Mouse (Mus musculus): ENCODE data around the gene Pard3b. TPM values are rescaled to one million over a fixed set of nuclear protein-coding genes. Genes with fewer than 3 reads are reported as not detected.

The Pard3b gene
- polyA plus RNA-seq, 1 experiment from 2014 or later: 23.2 TPM

DNA sequence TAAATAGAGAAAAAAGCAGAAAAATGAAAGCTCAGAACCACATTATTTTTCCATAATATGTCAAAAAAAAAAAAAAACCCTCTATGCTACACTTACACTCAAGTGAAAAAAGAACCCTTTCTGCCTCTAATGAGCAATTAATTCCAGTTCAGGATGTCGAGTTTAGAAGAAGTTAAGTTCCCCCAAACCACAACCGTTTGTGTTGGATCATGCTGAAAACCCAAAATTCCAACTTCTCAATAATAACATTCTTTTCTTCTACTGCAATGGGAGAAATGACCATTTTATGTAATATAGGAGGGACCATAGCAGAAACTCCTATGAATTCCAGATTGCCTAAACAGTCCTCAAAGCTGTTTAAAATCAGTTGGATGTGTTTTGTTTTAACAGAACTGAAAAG is 911.9 kb downstream of the Pard3b start:
- no peak; the same call in 1 of the 2 replicates for ATAC-seq (ENCODE audit: insufficient number of reproducible peaks, low FRiP score, low TSS enrichment, low read depth)
- Histone ChIP-seq H3K36me3 (no peaks in the 10 kb centered on the region), H3K9ac (no peak overlapping the region), H3K9me3 (replicated peaks) (no peaks in the 10 kb centered on the region), H3K4me3 (replicated peaks) (no peak overlapping the region), H3K4me1 (0 out of 2 replicates have a peak, but pooled peaks cover 4% of the 10 kb centered on the region), H3K4me2 (replicated peaks) (no peak overlapping the region), H3K27ac (replicated peaks) (no peak overlapping the region), H3K27me3 (no peaks in the 10 kb centered on the region)
- WGBS: 24% methylated on average over 2 of the region's 2 CpGs

- H3K9ac ChIP-seq: no peak overlapping the region
- H3K9me3 ChIP-seq (replicated peaks): no peaks in the 10 kb centered on the region
- 48% methylated on average over 6 of the region's 6 CpGs for WGBS
- H3K4me3 ChIP-seq (replicated peaks): no peak overlapping the region
- no peak for ATAC-seq (ENCODE audit: insufficient number of reproducible peaks, low FRiP score, low TSS enrichment, low read depth)
- H3K27me3 ChIP-seq: no peaks in the 10 kb centered on the region
- no peak overlapping the region for H3K4me2 ChIP-seq (replicated peaks)
- peak overlapping the region; percentile 61 for H3K27ac ChIP-seq (replicated peaks)
- H3K4me1 ChIP-seq: 0 out of 2 replicates have a peak, but pooled peaks cover 4% of the 10 kb centered on the region
- no peaks in the 10 kb centered on the region for H3K36me3 ChIP-seq
These were observed 912.9 kb downstream of the Pard3b start for GRCm38 (mm10) chr1:62551516-62551915.

GRCm38 (mm10) chr1:62555838-62556237 is 917.2 kb downstream of the Pard3b start:
- Histone ChIP-seq H3K4me1 (0 out of 2 replicates have a peak, but pooled peaks cover 4% of the 10 kb centered on the region), H3K27me3 (no peaks in the 10 kb centered on the region), H3K9me3 (replicated peaks) (no peaks in the 10 kb centered on the region), H3K36me3 (no peaks in the 10 kb centered on the region), H3K9ac (no peak overlapping the region), H3K4me3 (replicated peaks) (no peak overlapping the region), H3K27ac (replicated peaks) (no peak overlapping the region), H3K4me2 (replicated peaks) (no peak overlapping the region)
- 43% methylated on average over 1 of the region's 1 CpGs for WGBS
- no peak for ATAC-seq (ENCODE audit: insufficient number of reproducible peaks, low FRiP score, low TSS enrichment, low read depth)

- no peak for ATAC-seq (ENCODE audit: insufficient number of reproducible peaks, low FRiP score, low TSS enrichment, low read depth)
- no peaks in the 10 kb centered on the region for H3K9me3 ChIP-seq (replicated peaks)
- no peak overlapping the region for H3K4me3 ChIP-seq (replicated peaks)
- no peaks in the 10 kb centered on the region for H3K27me3 ChIP-seq
- WGBS: 34% methylated on average over 7 of the region's 7 CpGs
- no peak overlapping the region for H3K9ac ChIP-seq
- no peak overlapping the region for H3K4me2 ChIP-seq (replicated peaks)
- peaks cover 8% of the 10 kb centered on the region; the same call in 1 of the 2 replicates for H3K4me1 ChIP-seq
- H3K36me3 ChIP-seq: no peaks in the 10 kb centered on the region
- no peak overlapping the region for H3K27ac ChIP-seq (replicated peaks)
These were observed 924.4 kb downstream of the Pard3b start for GRCm38 (mm10) chr1:62562987-62563386.

GRCm38 (mm10) chr1:62564245-62565119 is 925.9 kb downstream of the Pard3b start:
- no peaks in the 10 kb centered on the region for H3K27me3 ChIP-seq
- H3K9me3 ChIP-seq (replicated peaks): no peaks in the 10 kb centered on the region
- no peak overlapping the region for H3K4me2 ChIP-seq (replicated peaks)
- peaks cover 8% of the 10 kb centered on the region; the same call in 1 of the 2 replicates for H3K4me1 ChIP-seq
- H3K4me3 ChIP-seq (replicated peaks): no peak overlapping the region
- H3K9ac ChIP-seq: no peak overlapping the region
- WGBS: 51% methylated on average over 13 of the region's 13 CpGs
- H3K36me3 ChIP-seq: no peaks in the 10 kb centered on the region
- H3K27ac ChIP-seq (replicated peaks): no peak overlapping the region
- no peak for ATAC-seq (ENCODE audit: insufficient number of reproducible peaks, low FRiP score, low TSS enrichment, low read depth)

DNA sequence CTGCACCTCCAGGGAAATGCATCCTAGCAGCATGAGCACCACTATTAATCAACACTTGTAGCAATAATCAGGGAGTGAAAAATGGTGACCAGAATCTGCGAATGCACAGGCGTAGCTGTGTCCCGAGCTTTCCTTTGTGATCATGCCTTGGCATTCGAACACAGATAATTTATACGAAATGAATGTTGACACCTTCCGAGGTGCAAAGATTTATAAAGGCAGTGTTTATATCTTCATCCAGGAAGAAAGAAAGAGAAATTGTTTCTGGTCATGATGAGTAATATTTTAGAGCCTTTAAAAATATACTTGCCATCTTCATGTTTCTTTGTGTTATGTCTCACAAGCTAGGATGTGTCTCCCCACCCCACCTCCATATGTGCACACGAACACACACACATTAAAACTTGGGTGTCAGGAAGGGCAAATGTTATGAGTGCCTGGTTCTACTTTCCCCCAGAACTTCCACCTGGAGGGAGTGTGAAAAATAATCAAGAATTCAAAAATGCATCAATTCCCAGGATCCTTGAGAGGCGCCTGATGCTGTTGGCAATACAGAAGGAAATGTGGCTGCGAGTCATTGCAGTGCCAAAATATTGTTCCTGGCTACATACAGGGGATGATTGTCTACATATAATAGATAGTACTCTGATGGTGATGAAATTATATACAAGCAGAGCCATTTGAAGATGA is 926.6 kb downstream of the Pard3b start:
- Histone ChIP-seq H3K4me1 (peaks cover 8% of the 10 kb centered on the region; the same call in 1 of the 2 replicates), H3K4me3 (replicated peaks) (no peak overlapping the region), H3K36me3 (no peaks in the 10 kb centered on the region), H3K9me3 (replicated peaks) (no peaks in the 10 kb centered on the region), H3K27me3 (no peaks in the 10 kb centered on the region), H3K9ac (no peak overlapping the region), H3K27ac (replicated peaks) (no peak overlapping the region), H3K4me2 (replicated peaks) (no peak overlapping the region)
- ATAC-seq (ENCODE audit: insufficient number of reproducible peaks, low FRiP score, low TSS enrichment, low read depth): no peak
- 90% methylated on average over 9 of the region's 9 CpGs for WGBS

DNA sequence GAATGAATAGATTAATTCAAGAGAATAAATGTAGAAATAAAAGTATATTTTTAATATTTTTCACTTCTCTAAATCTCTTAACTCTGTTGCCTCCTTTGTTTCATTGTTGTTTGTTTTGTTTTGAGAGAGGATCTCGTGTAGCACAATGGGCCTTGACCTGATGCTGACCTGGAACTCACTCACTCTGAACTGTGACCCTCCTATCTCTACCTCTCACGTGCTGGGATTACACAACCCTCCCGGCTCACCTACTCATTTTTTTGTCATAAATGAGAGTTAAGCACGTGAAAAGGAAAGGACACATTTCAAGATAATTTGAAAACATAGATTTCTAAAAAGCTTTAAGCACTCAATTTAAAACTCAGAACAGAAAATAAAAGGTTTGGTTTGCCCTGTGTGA is 928.0 kb downstream of the Pard3b start:
- no peaks in the 10 kb centered on the region for H3K9me3 ChIP-seq (replicated peaks)
- H3K9ac ChIP-seq: no peak overlapping the region
- no peaks in the 10 kb centered on the region for H3K27me3 ChIP-seq
- ATAC-seq (ENCODE audit: insufficient number of reproducible peaks, low FRiP score, low TSS enrichment, low read depth): no peak
- H3K4me1 ChIP-seq: peaks cover 8% of the 10 kb centered on the region; the same call in 1 of the 2 replicates
- no peak overlapping the region for H3K4me3 ChIP-seq (replicated peaks)
- WGBS: 30% methylated on average over 4 of the region's 4 CpGs
- H3K4me2 ChIP-seq (replicated peaks): no peak overlapping the region
- H3K36me3 ChIP-seq: no peaks in the 10 kb centered on the region
- H3K27ac ChIP-seq (replicated peaks): no peak overlapping the region

- H3K36me3 ChIP-seq: no peaks in the 10 kb centered on the region
- 65% methylated on average over 3 of the region's 3 CpGs for WGBS
These were observed 938.4 kb downstream of the Pard3b start for GRCm38 (mm10) chr1:62576939-62577590.

DNA sequence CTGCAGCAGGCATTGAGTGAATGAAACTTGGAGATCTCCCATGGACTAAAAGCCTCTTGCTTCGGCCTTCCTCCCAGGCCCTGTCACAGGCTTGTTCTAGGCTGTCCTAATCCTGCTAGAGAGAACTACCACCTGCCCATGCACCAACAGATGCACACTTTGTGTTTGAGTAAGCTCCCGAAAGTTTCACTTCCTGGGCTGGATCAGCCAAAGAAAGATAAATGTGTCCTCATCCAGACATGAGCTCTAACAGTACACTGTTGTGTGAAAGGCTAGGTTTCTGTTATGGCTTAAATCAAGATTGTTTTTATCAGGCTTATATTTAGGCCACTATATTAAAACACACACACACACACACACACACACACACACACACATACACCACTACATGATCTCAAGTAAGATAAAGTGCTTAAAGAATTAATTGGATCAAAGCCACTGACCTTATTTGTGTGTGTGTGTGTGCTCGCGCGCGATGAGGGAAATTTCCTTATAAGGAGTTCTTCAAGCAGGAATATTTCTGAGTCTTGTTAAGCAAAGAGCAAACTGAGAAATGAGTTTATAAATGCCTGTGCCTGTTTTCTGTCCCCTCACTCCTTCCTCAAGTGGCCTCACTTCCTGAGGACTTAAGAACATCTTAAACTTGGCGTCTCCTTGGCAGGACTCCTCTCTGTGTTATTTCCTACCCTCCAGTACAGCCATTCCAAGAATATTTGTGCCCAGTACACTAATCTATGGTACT is 940.6 kb downstream of the Pard3b start:
- 72% methylated on average over 7 of the region's 7 CpGs for WGBS
- H3K4me3 ChIP-seq (replicated peaks): no peak overlapping the region
- H3K4me1 ChIP-seq: no peaks in the 10 kb centered on the region
- no peaks in the 10 kb centered on the region for H3K9me3 ChIP-seq (replicated peaks)
- H3K4me2 ChIP-seq (replicated peaks): no peak overlapping the region
- no peak for ATAC-seq (ENCODE audit: insufficient number of reproducible peaks, low FRiP score, low TSS enrichment, low read depth)
- no peaks in the 10 kb centered on the region for H3K36me3 ChIP-seq
- no peak overlapping the region for H3K27ac ChIP-seq (replicated peaks)
- no peaks in the 10 kb centered on the region for H3K27me3 ChIP-seq
- H3K9ac ChIP-seq: no peak overlapping the region

More at GRCm38 (mm10) chr1:62576939-62577590, 938.4 kb downstream of the Pard3b start:
- Histone ChIP-seq H3K27ac (replicated peaks) (no peak overlapping the region), H3K9me3 (replicated peaks) (no peaks in the 10 kb centered on the region), H3K4me3 (replicated peaks) (no peak overlapping the region), H3K9ac (no peak overlapping the region), H3K4me2 (replicated peaks) (no peak overlapping the region), H3K4me1 (no peaks in the 10 kb centered on the region), H3K27me3 (no peaks in the 10 kb centered on the region)
- ATAC-seq (ENCODE audit: insufficient number of reproducible peaks, low FRiP score, low TSS enrichment, low read depth): no peak

- Histone ChIP-seq H3K4me2 (replicated peaks) (no peak overlapping the region), H3K4me3 (replicated peaks) (no peak overlapping the region), H3K36me3 (no peaks in the 10 kb centered on the region), H3K9me3 (replicated peaks) (no peaks in the 10 kb centered on the region), H3K27ac (replicated peaks) (no peak overlapping the region), H3K9ac (no peak overlapping the region), H3K4me1 (no peaks in the 10 kb centered on the region), H3K27me3 (no peaks in the 10 kb centered on the region)
- ATAC-seq (ENCODE audit: insufficient number of reproducible peaks, low FRiP score, low TSS enrichment, low read depth): no peak
- 38% methylated on average over 4 of the region's 4 CpGs for WGBS
These were observed 941.8 kb downstream of the Pard3b start for GRCm38 (mm10) chr1:62580314-62580935.
